Mouse (Mus musculus) c-Kit-positive CD71-positive TER-119-negative erythroid progenitor cells, embryonic 14.5 days (primary cell): ENCODE results near the gene Chrm1.
"Not testable (repeated sequence)": the region's sequence is repeated elsewhere in the genome, so short reads cannot be mapped to it uniquely, and the experiment has no call there.

ENCODE experiments used
- DNase-seq: peaks from one replicate; pipeline ENCODE4 v3.0.0-alpha.2; 2013; ENCODE audit warnings: low read depth

Chrm1 gene

GRCm38 (mm10) chr19:8718357-8718756, 54.8 kb downstream of the Chrm1 start:
- DNase-seq, result no peak

- DNase-seq, result not testable (repeated sequence)
Measured at GRCm38 (mm10) chr19:8719037-8719436, 55.4 kb downstream of the Chrm1 start.

- DNase-seq, result no peak
Measured at GRCm38 (mm10) chr19:8721378-8721777, 57.8 kb downstream of the Chrm1 start.

GRCm38 (mm10) chr19:8722021-8722420, 58.4 kb downstream of the Chrm1 start:
- DNase-seq, result no peak

- DNase-seq, result no peak
Measured at GRCm38 (mm10) chr19:8722559-8722906, 58.9 kb downstream of the Chrm1 start.

GRCm38 (mm10) chr19:8722907-8723573, 59.5 kb downstream of the Chrm1 start, which contains the start of gene Slc3a2:
TSS of gene Slc3a2 (minus strand) at chr19:8723369.
- peak; percentile 96 for DNase-seq

- DNase-seq, result no peak
Measured at GRCm38 (mm10) chr19:8723574-8724346, 60.2 kb downstream of the Chrm1 start.

GRCm38 (mm10) chr19:8724392-8724791, 60.8 kb downstream of the Chrm1 start:
- no peak for DNase-seq

- DNase-seq, result no peak
Measured at GRCm38 (mm10) chr19:8725081-8725613, 61.6 kb downstream of the Chrm1 start.

- no peak for DNase-seq
Measured at GRCm38 (mm10) chr19:8726609-8727390, 63.2 kb downstream of the Chrm1 start.

- DNase-seq, result no peak
Measured at GRCm38 (mm10) chr19:8727495-8728114, 64.0 kb downstream of the Chrm1 start.

GRCm38 (mm10) chr19:8728335-8729099, 64.9 kb downstream of the Chrm1 start:
- not testable (repeated sequence) for DNase-seq
